Mouse (Mus musculus): ENCODE measurements at regions not wholly inside any gene's neighbourhood (a gene's known extent, or its start where the extent isn't known, plus 50 kb on each side); places are given as distances from the start of the nearest gene placed in this dataset.

- TF ChIP-seq CTCF (IDR thresholded peaks at IDR 0.05) (no peak), EP300 (IDR thresholded peaks at IDR 0.05; ENCODE audit: insufficient read depth, low read depth, low read length) (no peak), POLR2A (IDR thresholded peaks at IDR 0.05; ENCODE audit: insufficient read depth, low read depth, low read length) (no peak)
Observed at GRCm38 (mm10) chr11:16589085-16589680, 80.9 kb upstream of the Sec61g start.

Data from heart, adult 2 months (tissue).